Mouse (Mus musculus): ENCODE data around the gene Stra6.

GRCm38 (mm10) chr9:58087277-58087998 is 23.9 kb downstream of the Stra6 start:
- no peak for TF ChIP-seq CTCF (IDR thresholded peaks at IDR 0.05; ENCODE audit: control insufficient read depth, insufficient read depth, insufficient read length)
- TF ChIP-seq MYOD1 (IDR thresholded peaks at IDR 0.05; ENCODE audit: control insufficient read depth, insufficient read length, low read depth): no peak
- no peak for TF ChIP-seq CEBPB (IDR thresholded peaks at IDR 0.05; ENCODE audit: low read depth)
- no peak for TF ChIP-seq FOSL1 (IDR thresholded peaks at IDR 0.05; ENCODE audit: insufficient read depth, low read length, poor library complexity, severe bottlenecking)
